Mouse (Mus musculus): ENCODE results near the gene Ptma.
"Not testable (repeated sequence)": the region's sequence is repeated elsewhere in the genome, so short reads cannot be mapped to it uniquely, and the experiment has no call there.

Ptma gene

GRCm38 (mm10) chr1:86522286-86522871 lies 4.1 kb upstream of the Ptma start:
- peak; percentile 72 for DNase-seq

GRCm38 (mm10) chr1:86523776-86524618 lies 2.5 kb upstream of the Ptma start:
- DNase-seq, result no peak

GRCm38 (mm10) chr1:86524619-86525498 lies 1.7 kb upstream of the Ptma start:
- peak; percentile 100 for DNase-seq

- no peak for DNase-seq
Measured at GRCm38 (mm10) chr1:86525499-86526115, 919 bp upstream of the Ptma start.

GRCm38 (mm10) chr1:86526789-86527598 lies 468 bp downstream of the Ptma start:
- peak; percentile 47 for DNase-seq

- DNase-seq, result peak; percentile 93
Measured at GRCm38 (mm10) chr1:86527599-86528486, 1.3 kb downstream of the Ptma start.

GRCm38 (mm10) chr1:86528571-86529180 lies 2.1 kb downstream of the Ptma start:
- peak; percentile 68 for DNase-seq

- DNase-seq, result no peak
Measured at GRCm38 (mm10) chr1:86529590-86529989, 3.1 kb downstream of the Ptma start.

- no peak for DNase-seq
Measured at GRCm38 (mm10) chr1:86530871-86531546, 4.5 kb downstream of the Ptma start.

- no peak for DNase-seq
Measured at GRCm38 (mm10) chr1:86531547-86532321, 5.2 kb downstream of the Ptma start.

GRCm38 (mm10) chr1:86532362-86533051 lies 6.0 kb downstream of the Ptma start:
- peak; percentile 99 for DNase-seq

- no peak for DNase-seq
Measured at GRCm38 (mm10) chr1:86533411-86534130, 7.0 kb downstream of the Ptma start.

GRCm38 (mm10) chr1:86538383-86538782 lies 11.9 kb downstream of the Ptma start:
- DNase-seq, result no peak

GRCm38 (mm10) chr1:86539583-86539982 lies 13.1 kb downstream of the Ptma start:
- not testable (repeated sequence) for DNase-seq

GRCm38 (mm10) chr1:86542584-86542983 lies 16.1 kb downstream of the Ptma start:
- no peak for DNase-seq

GRCm38 (mm10) chr1:86546797-86547196 lies 20.3 kb downstream of the Ptma start:
- no peak for DNase-seq

- no peak for DNase-seq
Measured at GRCm38 (mm10) chr1:86551299-86551698, 24.8 kb downstream of the Ptma start.

GRCm38 (mm10) chr1:86551877-86552276 lies 25.4 kb downstream of the Ptma start:
- DNase-seq, result no peak
